Mouse (Mus musculus): ENCODE results near the gene Nhlh2. TPM values are rescaled to one million over a fixed set of nuclear protein-coding genes. Genes with fewer than 3 reads are reported as not detected.

The Nhlh2 gene
- polyA plus RNA-seq, 1 experiment from 2014 or later = 3.0 TPM

DNA sequence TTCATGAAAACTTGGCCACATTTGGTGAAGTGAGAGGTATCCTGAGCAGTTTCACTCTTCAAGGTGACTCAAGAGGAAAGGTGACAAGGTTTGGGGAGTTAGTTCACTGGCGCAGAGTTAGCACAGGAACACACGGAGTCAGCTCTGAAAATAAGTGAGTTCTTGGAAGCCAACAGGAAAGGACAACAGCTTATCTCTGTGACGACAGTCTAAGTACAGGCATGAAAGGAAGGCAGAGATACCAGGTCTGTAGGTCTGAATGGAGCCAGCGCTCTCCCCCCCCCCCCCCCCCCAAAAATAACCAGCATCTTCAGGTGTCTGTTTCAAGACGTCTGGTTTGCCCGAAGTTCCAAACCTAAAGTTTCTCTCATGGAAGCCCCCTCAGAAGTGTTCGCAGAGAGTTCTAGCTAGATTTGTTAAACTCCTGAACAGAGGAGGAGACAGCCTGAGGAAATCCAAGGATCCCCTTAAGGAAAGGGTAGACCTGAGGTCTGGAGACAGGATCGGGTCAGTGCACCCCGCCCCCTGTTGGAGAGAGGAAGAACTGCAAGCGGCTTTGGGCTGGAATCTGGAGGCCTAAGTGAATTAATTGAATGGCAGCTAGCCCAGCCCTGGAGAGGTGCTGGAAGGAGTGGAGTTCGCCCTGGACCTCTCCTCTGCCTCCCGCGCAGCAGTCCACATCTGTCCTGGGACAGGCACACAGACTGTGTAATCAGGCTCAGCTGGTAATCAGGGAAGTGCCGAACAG, 52.2 kb downstream of the Nhlh2 start:
- Histone ChIP-seq H3K4me1 (ENCODE audit: control insufficient read depth, insufficient read depth, low read length) (no peaks in the 10 kb centered on the region), H3K9ac (ENCODE audit: low read depth, low read length) (no peak overlapping the region), H3K9me3 (ENCODE audit: control insufficient read depth, low read length) (no peaks in the 10 kb centered on the region), H3K4me2 (ENCODE audit: low read depth, low read length) (peak overlapping the region; percentile 28), H3K27ac (replicated peaks; ENCODE audit: low read depth, low read length) (no peak overlapping the region), H3K4me3 (ENCODE audit: low read depth, low read length) (no peak overlapping the region), H3K27me3 (replicated peaks; ENCODE audit: control insufficient read depth, insufficient read depth, low read length) (no peaks in the 10 kb centered on the region), H3K36me3 (ENCODE audit: control insufficient read depth, insufficient read depth, low read length) (no peaks in the 10 kb centered on the region)
- WGBS = 38% methylated on average over 14 of the region's 14 CpGs
- peak; percentile 72 for DNase-seq (ENCODE audit: low spot score)
- ATAC-seq (ENCODE audit: low read depth) = peak; percentile 75

GRCm38 (mm10) chr3:102062671-102063010, 52.8 kb downstream of the Nhlh2 start:
- ATAC-seq (ENCODE audit: low read depth) = peak; percentile 37; the same call in 1 of the 2 replicates
- Histone ChIP-seq H3K27ac (replicated peaks; ENCODE audit: low read depth, low read length) (no peak overlapping the region), H3K27me3 (replicated peaks; ENCODE audit: control insufficient read depth, insufficient read depth, low read length) (no peaks in the 10 kb centered on the region), H3K36me3 (ENCODE audit: control insufficient read depth, insufficient read depth, low read length) (no peaks in the 10 kb centered on the region), H3K9me3 (ENCODE audit: control insufficient read depth, low read length) (no peaks in the 10 kb centered on the region), H3K4me3 (ENCODE audit: low read depth, low read length) (no peak overlapping the region), H3K4me1 (ENCODE audit: control insufficient read depth, insufficient read depth, low read length) (no peaks in the 10 kb centered on the region), H3K4me2 (ENCODE audit: low read depth, low read length) (peak overlapping the region; percentile 28), H3K9ac (ENCODE audit: low read depth, low read length) (no peak overlapping the region)
- WGBS = 34% methylated on average over 8 of the region's 8 CpGs
- DNase-seq (ENCODE audit: low spot score) = no peak

GRCm38 (mm10) chr3:102063273-102064120, 53.6 kb downstream of the Nhlh2 start:
- no peaks in the 10 kb centered on the region for H3K27me3 ChIP-seq (replicated peaks; ENCODE audit: control insufficient read depth, insufficient read depth, low read length)
- no peak overlapping the region for H3K4me3 ChIP-seq (ENCODE audit: low read depth, low read length)
- ATAC-seq (ENCODE audit: low read depth) (peak; percentile 44; the same call in 1 of the 2 replicates), DNase-seq (ENCODE audit: low spot score) (no peak)
- H3K4me2 ChIP-seq (ENCODE audit: low read depth, low read length) = no peak overlapping the region
- no peak overlapping the region for H3K9ac ChIP-seq (ENCODE audit: low read depth, low read length)
- H3K36me3 ChIP-seq (ENCODE audit: control insufficient read depth, insufficient read depth, low read length) = no peaks in the 10 kb centered on the region
- H3K27ac ChIP-seq (replicated peaks; ENCODE audit: low read depth, low read length) = no peak overlapping the region
- 67% methylated on average over 10 of the region's 10 CpGs for WGBS
- H3K9me3 ChIP-seq (ENCODE audit: control insufficient read depth, low read length) = no peaks in the 10 kb centered on the region
- no peaks in the 10 kb centered on the region for H3K4me1 ChIP-seq (ENCODE audit: control insufficient read depth, insufficient read depth, low read length)

DNA sequence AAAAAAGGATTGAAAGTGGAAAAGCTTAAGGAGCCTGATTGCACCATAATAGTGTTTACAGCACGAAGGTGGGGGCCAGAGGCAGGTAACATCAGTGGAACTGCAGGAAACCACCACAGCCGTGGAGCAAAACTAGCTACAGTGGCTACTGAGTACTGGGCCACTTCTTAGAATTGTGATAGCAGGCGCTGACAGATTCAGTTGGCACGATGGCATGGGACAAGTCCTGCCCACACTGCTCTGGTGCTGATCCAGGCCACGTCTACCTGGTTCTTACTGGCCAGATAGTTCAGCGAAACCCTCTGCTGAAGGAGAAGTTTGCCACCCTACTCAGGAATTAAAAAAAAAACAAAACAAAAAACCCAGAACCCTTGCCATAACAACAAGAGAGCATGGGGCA, 54.7 kb downstream of the Nhlh2 start:
- Histone ChIP-seq H3K4me1 (ENCODE audit: control insufficient read depth, insufficient read depth, low read length) (no peaks in the 10 kb centered on the region), H3K4me3 (ENCODE audit: low read depth, low read length) (no peak overlapping the region), H3K4me2 (ENCODE audit: low read depth, low read length) (no peak overlapping the region), H3K27ac (replicated peaks; ENCODE audit: low read depth, low read length) (no peak overlapping the region), H3K36me3 (ENCODE audit: control insufficient read depth, insufficient read depth, low read length) (no peaks in the 10 kb centered on the region), H3K9ac (ENCODE audit: low read depth, low read length) (no peak overlapping the region), H3K9me3 (ENCODE audit: control insufficient read depth, low read length) (no peaks in the 10 kb centered on the region), H3K27me3 (replicated peaks; ENCODE audit: control insufficient read depth, insufficient read depth, low read length) (no peaks in the 10 kb centered on the region)
- ATAC-seq (ENCODE audit: low read depth) (no peak), DNase-seq (ENCODE audit: low spot score) (no peak)
- WGBS = 85% methylated on average over 6 of the region's 6 CpGs

Other genes with a start within 250 kb of the Nhlh2 start
- 0.68 and 0.83 TPM in 2 replicates for gene Mab21l3, start 161.1 kb upstream of the Nhlh2 start, polyA plus RNA-seq (2014; fragmentation: Nextera tagmentation; extraction: Ambion mirVana)
- gene Slc22a15, start 85.6 kb upstream of the Nhlh2 start, polyA plus RNA-seq (2014; fragmentation: Nextera tagmentation; extraction: Ambion mirVana) = 4.8 and 6.8 TPM in 2 replicates
- gene Casq2, start 76.3 kb downstream of the Nhlh2 start, polyA plus RNA-seq (2014; fragmentation: Nextera tagmentation; extraction: Ambion mirVana) = 128 and 199 TPM in 2 replicates
- gene Vangl1, start 194.6 kb downstream of the Nhlh2 start, polyA plus RNA-seq (2014; fragmentation: Nextera tagmentation; extraction: Ambion mirVana) = 20.8 and 26.6 TPM in 2 replicates

All from embryonic facial prominence, embryonic 14.5 days (tissue).